Mouse (Mus musculus) CD8-positive naive resting alpha-beta T cell, adult 57 days (primary cell): ENCODE data around the gene Cbfb. TPM values are rescaled to one million over a fixed set of nuclear protein-coding genes. Genes with fewer than 3 reads are reported as not detected.

Experiments used
- total RNA-seq: library from RNA; stranded (reverse); gene quantifications from one replicate; pipeline ENCODE4 v1.2.4, GENCODE M21; 2023

The Cbfb gene
- total RNA-seq = 104 TPM

GRCm38 (mm10) chr8:105170381-105171115, at the start of gene Cbfb:
Gene Cbfb, plus strand, starts transcription at chr8:105170674.

GRCm38 (mm10) chr8:105131509-105131908, 39.0 kb upstream of the Cbfb start, which contains the start of gene Ces4a:
Gene Ces4a, plus strand, starts transcription at chr8:105131800.

GRCm38 (mm10) chr8:105224413-105225271, 54.2 kb downstream of the Cbfb start, which contains the start of gene D230025D16Rik:
Gene D230025D16Rik, plus strand, starts transcription at chr8:105225145.

GRCm38 (mm10) chr8:105254966-105255350, 84.5 kb downstream of the Cbfb start, which contains the start of gene B3gnt9:
Gene B3gnt9, minus strand, starts transcription at chr8:105255153.

GRCm38 (mm10) chr8:105264024-105264982, 93.8 kb downstream of the Cbfb start, which contains the start of the genes Tradd and Fbxl8:
Gene Tradd, minus strand, starts transcription at chr8:105264609.
Gene Fbxl8, plus strand, starts transcription at chr8:105264648.

Other genes with a start within 250 kb of the Cbfb start
- gene Ces2e, start 244.4 kb upstream of the Cbfb start, total RNA-seq = not detected
- not detected for gene Ces2f, start 223.3 kb upstream of the Cbfb start, total RNA-seq
- gene Ces2g, start 209.0 kb upstream of the Cbfb start, total RNA-seq = 0.18 TPM
- gene Ces2h, start 169.8 kb upstream of the Cbfb start, total RNA-seq = not detected
- not detected for gene Ces3a, start 122.1 kb upstream of the Cbfb start, total RNA-seq
- not detected for gene Ces3b, start 86.9 kb upstream of the Cbfb start, total RNA-seq
- not detected for gene Ces4a, start 38.9 kb upstream of the Cbfb start, total RNA-seq
- gene D230025D16Rik, start 54.5 kb downstream of the Cbfb start, total RNA-seq = 20.9 TPM
- 4.5 TPM for gene B3gnt9, start 84.5 kb downstream of the Cbfb start, total RNA-seq
- 22.6 TPM for gene Tradd, start 93.9 kb downstream of the Cbfb start, total RNA-seq
- gene Fbxl8, start 94.0 kb downstream of the Cbfb start, total RNA-seq = 10.5 TPM
- 0.73 TPM for gene Hsf4, start 99.1 kb downstream of the Cbfb start, total RNA-seq
- gene Nol3, start 105.5 kb downstream of the Cbfb start, total RNA-seq = not detected
- gene 4931428F04Rik, start 119.2 kb downstream of the Cbfb start, total RNA-seq = 3.2 TPM
- 1.4 TPM for gene Exoc3l, start 125.4 kb downstream of the Cbfb start, total RNA-seq
- 87.5 TPM for gene E2f4, start 127.0 kb downstream of the Cbfb start, total RNA-seq
- 4.2 TPM for gene Elmo3, start 134.9 kb downstream of the Cbfb start, total RNA-seq
- 8.7 TPM for gene Lrrc29, start 155.6 kb downstream of the Cbfb start, total RNA-seq
- gene Tmem208, start 155.7 kb downstream of the Cbfb start, total RNA-seq = 30.2 TPM
- 26.7 TPM for gene Fhod1, start 177.3 kb downstream of the Cbfb start, total RNA-seq
- gene Slc9a5, start 178.2 kb downstream of the Cbfb start, total RNA-seq = 1.3 TPM
- not detected for gene Plekhg4, start 202.6 kb downstream of the Cbfb start, total RNA-seq
- gene Kctd19, start 242.8 kb downstream of the Cbfb start, total RNA-seq = not detected
- not detected for gene Lrrc36, start 242.9 kb downstream of the Cbfb start, total RNA-seq